Mouse (Mus musculus): ENCODE measurements around the gene Mis18a.
A peak's percentile ranks its signal among the peaks of the same experiment; 100 is the strongest.

The Mis18a gene

DNA sequence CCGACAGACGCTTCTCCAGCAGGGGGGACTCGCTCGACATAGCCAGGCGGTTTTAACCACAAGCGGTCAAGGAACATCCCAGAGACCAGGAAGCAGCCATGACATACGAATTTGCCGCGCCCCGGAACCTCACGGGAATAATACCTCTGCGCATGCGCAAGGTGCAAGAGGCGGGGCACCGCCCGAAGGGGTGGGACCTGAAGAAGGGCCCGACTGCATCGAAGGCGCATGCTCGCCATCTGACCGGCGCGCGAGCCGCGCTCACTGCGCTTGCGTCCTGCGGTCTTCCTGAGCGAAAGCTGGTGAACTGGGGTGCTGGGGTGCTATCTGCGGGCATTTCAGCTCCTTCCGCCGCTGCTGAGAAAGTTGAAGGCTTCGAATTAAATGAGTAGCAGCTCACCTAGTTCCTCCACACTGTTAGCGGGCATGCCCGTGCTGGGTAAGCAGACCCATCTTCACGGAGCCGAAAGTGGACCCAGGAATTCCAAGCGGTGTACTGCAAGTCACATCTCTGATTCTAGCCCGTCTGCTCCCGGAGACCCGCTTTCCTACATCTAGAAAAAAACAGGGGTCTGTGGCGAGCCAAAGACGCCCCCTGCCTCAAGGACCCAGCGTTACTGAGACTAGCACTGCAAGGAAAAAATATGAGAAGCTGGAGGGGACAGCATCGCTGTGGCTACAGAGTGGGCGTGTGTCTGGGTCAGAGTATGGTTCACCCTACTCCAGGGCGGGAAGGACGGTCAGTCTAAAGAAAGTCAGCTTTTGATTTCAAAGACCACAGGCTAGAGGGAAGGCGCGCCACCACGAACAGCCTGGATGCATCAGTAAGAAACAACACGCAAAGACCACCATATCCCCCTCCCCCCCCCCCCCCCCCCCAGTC is at the start of gene Mis18a:
Gene Mis18a (minus strand): TSS at position 172 of the 883 bp plus-strand sequence.
- peak; percentile 94 for DNase-seq (ENCODE audit: low spot score)

DNA sequence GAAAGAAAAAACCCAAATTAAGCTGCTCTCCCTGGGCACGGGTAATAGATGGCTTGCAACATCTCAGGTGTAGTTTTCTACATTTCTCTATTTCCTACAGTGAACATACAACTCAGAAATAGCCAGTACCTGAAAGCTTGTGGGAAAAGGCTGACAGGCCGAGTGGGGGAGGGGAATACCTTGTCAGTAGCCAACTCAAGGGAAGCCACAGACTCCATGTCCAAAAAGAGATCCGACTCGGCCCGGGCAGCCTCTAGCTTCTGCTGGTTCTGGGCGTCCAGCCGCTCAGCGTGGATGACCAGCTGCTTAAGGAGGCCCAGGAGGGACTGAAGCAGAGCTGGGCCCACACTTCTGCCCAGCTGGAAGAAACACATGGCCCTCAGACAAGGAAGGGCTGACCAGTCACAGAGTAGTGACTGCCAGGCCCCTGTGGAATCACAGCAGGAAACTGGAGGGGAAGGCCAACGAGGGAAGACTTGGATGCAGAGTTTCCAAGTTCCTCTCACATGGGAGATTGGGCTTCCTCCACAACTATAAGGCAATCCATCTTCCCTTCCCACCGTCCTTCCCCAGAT is 48.8 kb upstream of the Mis18a start:
- DNase-seq (ENCODE audit: low spot score) = no peak

DNA sequence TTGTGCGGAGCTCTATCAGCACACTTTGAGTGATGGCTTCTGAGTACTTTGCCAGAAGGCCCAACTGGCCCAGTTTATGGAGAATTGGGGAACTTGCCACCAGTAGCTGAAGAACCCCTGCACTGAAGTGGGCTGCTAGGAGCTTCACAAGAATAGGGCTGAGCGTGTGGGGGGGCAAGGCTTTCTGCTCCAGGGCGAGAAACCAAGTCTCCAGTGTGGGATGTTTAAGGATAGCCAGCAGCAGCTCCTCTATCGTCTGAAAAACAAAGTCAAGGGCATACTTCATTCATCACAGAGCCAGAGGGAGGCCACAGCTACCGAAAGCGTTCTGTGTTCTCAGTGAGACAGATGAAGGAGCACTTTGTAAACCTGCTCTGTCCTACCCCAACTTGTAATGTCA is 47.4 kb upstream of the Mis18a start:
- no peak for DNase-seq (ENCODE audit: low spot score)

- DNase-seq (ENCODE audit: low spot score) = no peak
These were observed 47.0 kb upstream of the Mis18a start for GRCm38 (mm10) chr16:90774216-90774615.

DNA sequence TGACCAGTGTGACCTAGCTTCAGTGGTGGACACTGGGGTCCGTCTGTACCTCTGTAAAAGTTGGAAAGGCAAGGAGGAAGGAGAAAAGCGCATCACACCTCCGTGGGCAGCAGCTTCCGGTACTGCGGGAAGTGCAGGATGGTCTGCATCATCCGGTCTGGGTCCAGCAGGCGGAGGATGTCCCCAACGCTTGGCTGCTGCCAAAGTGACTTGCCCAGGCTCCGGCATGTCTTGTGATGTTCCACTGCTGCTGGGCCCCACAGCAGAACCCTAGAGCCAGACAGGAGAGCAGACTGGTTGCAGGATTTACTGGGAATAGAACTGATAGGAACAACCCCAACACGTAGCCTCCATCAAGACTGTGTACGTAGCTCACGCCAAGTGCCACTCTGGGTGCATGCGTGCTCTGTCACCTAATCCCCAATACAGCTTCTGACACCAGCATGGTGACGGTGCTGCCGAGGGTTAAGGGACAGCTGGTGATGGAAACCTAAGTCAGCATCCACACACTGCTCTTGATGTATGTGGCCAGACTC is 39.8 kb upstream of the Mis18a start:
- DNase-seq (ENCODE audit: low spot score) = no peak

- DNase-seq (ENCODE audit: low spot score) = no peak
These were observed 38.1 kb upstream of the Mis18a start for GRCm38 (mm10) chr16:90765195-90765877.

- DNase-seq (ENCODE audit: low spot score) = no peak
These were observed 33.3 kb upstream of the Mis18a start for GRCm38 (mm10) chr16:90760515-90760914.

- no peak for DNase-seq (ENCODE audit: low spot score)
These were observed 32.1 kb upstream of the Mis18a start for GRCm38 (mm10) chr16:90759335-90759734.

- no peak for DNase-seq (ENCODE audit: low spot score)
These were observed 26.3 kb upstream of the Mis18a start for GRCm38 (mm10) chr16:90753386-90753941.

DNA sequence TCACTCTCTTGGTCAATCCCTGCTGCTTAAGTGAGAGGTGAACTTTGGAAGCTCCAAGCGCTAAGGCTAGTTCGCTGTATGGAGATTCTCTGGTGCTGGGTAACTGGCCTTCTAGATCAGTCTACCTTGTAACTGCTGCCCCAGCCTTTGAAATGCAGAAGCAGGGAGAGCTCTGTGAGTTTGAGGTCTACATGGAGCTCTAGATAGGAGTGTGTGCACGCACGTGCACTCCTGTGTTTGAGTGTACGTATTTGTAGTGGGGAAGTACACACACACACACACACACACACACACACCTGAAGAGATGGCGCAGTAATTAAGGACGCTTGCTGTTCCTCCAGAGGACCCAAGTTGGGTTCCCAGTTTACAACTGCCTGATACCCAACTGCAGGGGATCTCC is 21.0 kb upstream of the Mis18a start:
- no peak for DNase-seq (ENCODE audit: low spot score)

DNA sequence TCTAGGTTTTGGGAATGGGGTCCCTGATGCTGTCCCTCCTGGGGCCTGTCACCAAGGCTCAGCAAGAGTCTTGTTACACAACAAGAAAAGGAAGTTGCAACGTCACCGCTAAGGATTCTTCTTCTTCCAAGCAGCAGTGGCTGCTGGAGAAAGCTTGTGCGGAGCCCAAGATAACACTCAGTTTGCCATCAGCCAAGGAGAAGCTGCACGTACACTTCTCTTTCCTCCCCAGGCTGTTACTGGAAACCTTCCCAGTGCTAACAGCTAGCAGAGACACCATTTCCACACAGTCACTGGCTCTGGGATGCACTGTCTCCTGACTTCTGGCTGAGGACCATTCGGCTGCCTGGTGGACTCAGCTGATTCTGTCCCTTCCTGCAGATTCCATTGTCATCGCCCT is 19.9 kb upstream of the Mis18a start:
- DNase-seq (ENCODE audit: low spot score) = no peak

DNA sequence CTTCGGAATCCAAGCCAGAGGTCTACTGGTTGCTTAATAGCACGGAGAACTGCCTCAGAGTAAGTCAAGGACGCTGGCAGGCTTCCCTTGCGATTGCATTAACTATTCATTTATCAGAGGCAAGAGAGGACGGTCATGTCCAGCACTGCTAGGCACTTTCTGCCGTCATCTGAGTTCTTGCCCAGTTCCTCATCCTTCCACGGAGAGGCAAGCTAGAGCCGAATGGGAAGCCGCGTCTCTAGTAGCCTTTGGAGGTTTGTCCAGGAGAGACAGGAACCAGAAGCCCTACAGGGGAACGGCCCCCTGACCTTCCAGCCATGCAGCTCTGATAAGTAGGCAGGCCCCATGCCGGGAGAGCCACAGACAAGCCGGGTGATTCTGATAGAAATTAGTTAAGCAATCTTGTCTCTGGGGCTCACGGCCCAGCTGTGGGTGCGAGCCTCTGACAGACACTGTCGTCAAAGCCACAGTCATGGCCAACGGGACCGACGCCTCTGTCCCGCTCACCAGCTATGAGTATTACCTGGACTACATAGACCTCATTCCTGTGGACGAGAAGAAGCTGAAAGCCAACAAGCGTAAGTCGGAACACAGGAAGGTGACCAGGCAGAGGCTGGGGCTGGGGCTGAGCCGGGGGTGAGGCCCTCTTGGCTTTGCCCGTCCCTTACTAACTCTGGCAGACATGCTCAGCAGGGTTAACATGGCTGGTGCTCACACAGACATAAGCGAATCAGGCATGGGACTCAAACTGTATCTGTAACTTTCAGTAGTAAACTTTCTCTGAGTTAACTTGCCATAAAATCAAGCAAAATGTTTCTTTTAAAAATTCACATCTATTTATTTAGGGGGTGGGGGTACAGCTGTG is 11.1 kb upstream of the Mis18a start, which contains the start of gene Mrap:
Gene Mrap (plus strand): TSS at position 116 of the 865 bp plus-strand sequence.
- peak; percentile 73 for DNase-seq (ENCODE audit: low spot score)

DNA sequence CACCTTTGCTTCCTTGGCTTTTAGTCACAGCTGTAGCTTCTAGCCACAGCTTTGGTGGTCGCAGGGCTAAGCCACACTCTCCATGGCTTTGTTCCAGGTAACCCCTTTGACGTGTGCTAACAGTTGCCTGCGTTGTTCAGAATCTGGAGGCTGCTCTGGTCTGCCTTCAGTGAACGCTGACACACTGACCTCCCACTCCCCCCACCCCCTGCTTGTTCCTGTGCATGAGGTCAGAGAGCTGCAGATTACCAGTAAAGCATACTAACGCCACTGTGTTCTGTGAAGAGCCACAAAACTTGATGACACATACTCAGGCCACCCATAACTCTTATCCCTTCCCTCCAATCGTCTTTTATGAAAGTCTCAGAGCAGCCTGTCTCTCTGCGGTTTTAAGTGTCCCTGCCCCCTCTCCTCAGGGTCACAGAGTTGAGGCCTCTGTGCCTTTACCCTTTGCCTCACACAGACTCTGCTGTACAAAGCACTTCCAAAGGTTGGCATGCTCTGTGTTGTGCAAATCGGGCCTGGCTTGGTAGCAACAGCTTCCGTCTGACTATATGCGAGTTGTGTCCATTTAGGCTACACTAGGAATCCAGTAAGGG is 9.6 kb upstream of the Mis18a start:
- DNase-seq (ENCODE audit: low spot score) = peak; percentile 40

DNA sequence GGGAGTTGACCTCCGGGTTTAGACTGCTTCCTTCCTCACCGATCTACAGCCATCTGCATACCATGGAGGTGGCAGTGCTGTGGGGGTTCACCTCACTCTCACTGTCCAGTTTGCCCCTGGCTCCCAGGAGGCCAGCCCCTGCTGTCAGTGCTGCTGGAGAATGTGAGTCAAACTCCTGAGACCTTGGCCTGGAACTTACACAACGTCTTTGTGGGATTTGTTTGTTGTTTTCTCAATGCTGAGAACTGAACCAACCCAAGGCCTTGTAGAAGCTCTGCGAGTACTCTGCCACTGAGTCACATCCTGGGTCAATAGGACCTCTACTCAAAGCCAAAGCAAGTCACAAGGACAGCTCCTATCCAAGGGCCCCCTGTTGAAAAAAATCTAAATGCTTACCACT is 8.4 kb upstream of the Mis18a start:
- DNase-seq (ENCODE audit: low spot score) = no peak

- DNase-seq (ENCODE audit: low spot score) = no peak
These were observed 490 bp downstream of the Mis18a start for GRCm38 (mm10) chr16:90726600-90727227.

DNA sequence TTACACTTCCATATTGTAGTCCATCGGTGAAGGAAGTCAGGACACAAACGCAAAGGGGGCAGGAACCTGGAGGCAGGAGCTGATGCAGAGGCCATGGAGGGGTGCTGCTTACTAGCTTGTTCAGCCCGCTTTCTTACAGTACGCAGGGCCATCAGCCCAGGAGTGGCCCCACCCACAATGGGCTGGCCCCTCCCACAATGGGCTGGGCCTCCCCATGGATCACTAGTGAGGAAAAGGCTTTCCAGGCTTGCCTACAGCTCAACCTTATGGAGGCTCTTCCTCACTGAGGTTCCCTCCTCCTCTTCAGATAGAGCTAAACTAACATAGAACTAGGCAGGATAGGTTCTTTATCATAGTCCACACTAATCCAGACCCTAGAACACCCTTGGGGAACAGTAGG is 3.2 kb downstream of the Mis18a start:
- no peak for DNase-seq (ENCODE audit: low spot score)

DNA sequence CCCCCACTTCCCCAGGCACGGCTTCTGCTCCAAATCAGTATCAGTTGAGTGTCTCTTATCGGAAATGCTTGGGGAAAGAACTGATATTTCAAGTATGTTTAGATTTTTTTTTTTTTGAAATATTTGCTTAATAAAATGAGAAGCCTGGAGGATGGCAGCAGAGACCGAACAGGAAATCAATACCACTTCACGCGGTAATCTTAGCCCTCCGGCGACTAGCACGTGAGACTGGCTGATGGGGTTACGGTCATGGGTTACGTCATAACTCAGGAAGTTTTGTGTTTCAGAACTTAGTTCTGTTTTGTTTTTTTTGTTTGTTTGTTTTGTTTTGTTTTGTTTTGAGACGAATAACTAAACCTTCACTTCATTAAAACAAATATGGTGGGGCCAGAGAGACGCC is 16.9 kb downstream of the Mis18a start:
- no peak for DNase-seq (ENCODE audit: low spot score)

GRCm38 (mm10) chr16:90709711-90710289 is 17.4 kb downstream of the Mis18a start:
- DNase-seq (ENCODE audit: low spot score) = peak; percentile 41

- no peak for DNase-seq (ENCODE audit: low spot score)
These were observed 20.9 kb downstream of the Mis18a start for GRCm38 (mm10) chr16:90706279-90706678.

Data from ovary, postnatal 36 days (tissue).